Mouse (Mus musculus) frontal cortex, postnatal 25 days (tissue): ENCODE results near the gene Bicc1.
"Not testable (repeated sequence)": the region's sequence is repeated elsewhere in the genome, so short reads cannot be mapped to it uniquely, and the experiment has no call there.

ENCODE experiments used
- DNase-seq, 2 experiments: peaks; one replicate each; pipeline ENCODE4 v3.0.0; 2022; ENCODE audit warnings: low spot score in 2 of 2

The Bicc1 gene

DNA sequence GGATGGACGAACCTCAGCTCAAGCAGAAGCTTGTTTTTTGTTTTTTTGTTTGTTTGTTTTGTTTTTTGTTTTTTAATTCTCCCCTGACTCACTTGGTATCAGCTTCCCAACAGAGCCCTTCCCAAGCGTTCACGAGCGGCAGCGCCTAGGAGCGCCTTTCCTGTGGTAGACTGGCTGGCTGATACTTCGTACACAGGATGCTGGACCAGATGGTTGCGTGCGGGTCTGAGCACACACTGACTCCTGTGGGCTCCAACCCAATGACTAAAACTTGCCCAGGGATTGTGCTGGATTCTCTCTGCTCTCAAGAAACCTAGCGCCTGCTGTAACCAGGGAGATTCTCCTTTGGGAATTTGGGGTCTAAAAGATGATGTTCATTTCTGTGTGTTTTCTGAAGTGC lies 211.2 kb downstream of the Bicc1 start:
- no peak for DNase-seq

DNA sequence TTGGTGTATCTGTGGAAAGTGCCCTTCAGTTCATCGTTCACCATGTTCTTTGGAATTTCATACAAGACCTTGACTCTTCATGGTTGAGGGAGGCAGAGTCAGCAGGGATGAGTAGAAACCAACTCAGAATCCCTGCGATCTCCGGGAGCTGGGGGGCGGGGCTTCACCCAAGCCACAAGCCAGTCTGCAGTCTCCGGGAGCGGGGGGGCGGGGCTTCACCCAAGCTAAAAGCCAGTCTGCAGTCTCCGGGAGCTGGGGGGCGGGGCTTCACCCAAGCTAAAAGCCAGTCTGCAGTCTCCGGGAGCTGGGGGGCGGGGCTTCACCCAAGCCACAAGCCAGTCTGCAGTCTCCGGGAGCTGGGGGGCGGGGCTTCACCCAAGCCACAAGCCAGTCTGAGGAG lies 213.4 kb downstream of the Bicc1 start:
- DNase-seq, result not testable (repeated sequence)

GRCm38 (mm10) chr10:70945076-70945475 lies 214.4 kb downstream of the Bicc1 start:
- DNase-seq, result no peak

DNA sequence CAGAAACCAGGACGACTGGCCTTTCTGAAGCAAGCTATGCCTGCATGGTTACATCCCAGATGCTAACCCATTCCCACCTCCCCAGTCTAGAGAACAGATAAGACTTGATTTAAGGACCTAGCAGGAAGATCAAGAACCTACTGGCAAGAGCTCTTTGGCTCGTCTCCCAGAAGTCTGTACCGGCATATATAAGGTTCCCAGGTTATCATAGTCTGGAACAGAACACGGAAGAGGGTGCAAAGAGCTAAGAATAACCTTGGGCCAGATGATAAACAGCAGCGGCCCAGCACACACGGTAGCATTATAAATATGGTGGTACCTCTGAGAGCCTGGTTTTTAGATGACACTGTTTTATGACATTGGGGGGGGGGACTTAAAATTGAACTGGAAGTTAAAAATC lies 217.9 kb downstream of the Bicc1 start:
- DNase-seq, result no peak

DNA sequence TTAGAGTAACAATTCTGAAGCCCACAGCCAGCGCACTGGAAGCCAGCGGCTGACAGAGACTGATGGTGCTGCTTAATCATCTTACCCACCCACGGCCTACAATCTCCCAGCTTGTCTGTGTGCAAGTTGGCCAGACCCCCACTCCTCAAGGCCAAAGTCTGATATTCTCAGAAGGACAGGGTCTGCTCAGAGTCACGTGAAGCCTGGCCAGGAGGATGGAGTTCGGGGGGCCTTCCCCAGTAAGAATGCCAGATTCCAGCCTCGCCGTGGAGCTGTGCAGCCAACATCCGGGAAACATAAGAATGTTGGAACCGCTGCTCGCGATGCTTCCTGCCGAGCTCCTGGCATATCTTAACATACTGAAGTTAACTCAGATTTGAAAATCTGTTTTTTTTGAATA lies 219.7 kb downstream of the Bicc1 start:
- DNase-seq, result no peak

GRCm38 (mm10) chr10:70937450-70937849 lies 222.1 kb downstream of the Bicc1 start:
- no peak for DNase-seq

DNA sequence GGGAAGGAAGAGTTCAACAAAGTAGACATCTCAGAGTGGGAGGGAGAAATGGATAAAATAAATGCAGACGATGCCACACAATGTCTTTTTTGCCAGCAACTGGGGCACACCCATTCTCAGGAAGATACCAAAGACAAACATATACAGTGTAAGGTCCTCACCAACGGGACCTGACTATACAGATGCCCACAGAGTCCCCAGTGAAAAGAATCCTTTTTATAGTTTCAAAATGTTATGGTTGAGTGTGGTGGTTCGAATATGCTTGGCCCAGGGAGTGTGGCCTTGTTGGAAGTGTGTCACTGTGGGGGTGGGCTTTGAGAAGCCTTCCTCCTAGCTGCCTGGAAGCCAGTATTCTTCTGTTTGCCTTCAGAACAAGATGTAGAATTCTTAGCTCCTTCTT lies 223.5 kb downstream of the Bicc1 start:
- DNase-seq, result no peak

DNA sequence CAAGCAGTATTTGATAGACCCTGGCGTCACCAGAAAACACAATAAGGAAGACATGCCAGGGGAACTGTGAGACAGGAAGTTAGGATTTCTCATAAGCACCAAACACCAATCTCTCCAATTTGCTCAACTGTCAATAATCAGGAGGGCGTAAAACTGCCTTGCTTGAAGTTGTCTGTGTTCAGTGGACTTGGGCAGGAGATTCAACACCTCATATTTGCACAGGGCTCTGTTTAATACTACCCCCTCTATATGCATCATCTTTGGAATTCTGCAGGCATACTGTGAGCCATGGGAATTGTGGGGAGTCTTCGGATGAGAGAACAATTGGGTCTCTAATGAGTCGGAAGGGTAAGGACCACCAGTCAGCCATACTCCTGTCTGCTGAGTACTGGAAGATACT lies 233.4 kb downstream of the Bicc1 start:
- DNase-seq, result no peak

- no peak for DNase-seq
Observed at GRCm38 (mm10) chr10:70924348-70924747, 235.2 kb downstream of the Bicc1 start.

DNA sequence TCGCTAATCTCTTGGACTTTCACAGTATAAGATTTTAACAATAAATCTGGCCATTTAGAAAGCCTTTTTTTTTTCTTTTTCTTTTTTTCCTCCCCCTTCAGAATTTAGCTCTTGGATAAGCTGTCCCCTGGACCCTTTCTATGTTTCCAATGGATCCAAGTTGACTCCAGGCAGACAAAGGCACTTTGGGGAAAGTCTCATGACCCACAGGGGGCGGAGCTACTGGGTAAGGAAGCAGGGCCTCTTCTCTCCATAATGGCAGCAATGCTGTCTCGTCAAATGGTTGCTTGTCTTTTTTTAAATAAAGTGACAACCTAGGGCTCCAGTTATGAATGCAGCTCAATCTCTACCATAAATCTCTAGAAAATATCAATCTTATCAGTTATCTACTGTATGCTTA lies 235.6 kb downstream of the Bicc1 start:
- no peak for DNase-seq

GRCm38 (mm10) chr10:70921481-70921880 lies 238.0 kb downstream of the Bicc1 start:
- DNase-seq, result no peak

- no peak for DNase-seq
Observed at GRCm38 (mm10) chr10:70919851-70920250, 239.6 kb downstream of the Bicc1 start.

- no peak for DNase-seq
Observed at GRCm38 (mm10) chr10:70919031-70919663, 240.4 kb downstream of the Bicc1 start.

GRCm38 (mm10) chr10:70916697-70917096 lies 242.8 kb downstream of the Bicc1 start:
- no peak for DNase-seq

DNA sequence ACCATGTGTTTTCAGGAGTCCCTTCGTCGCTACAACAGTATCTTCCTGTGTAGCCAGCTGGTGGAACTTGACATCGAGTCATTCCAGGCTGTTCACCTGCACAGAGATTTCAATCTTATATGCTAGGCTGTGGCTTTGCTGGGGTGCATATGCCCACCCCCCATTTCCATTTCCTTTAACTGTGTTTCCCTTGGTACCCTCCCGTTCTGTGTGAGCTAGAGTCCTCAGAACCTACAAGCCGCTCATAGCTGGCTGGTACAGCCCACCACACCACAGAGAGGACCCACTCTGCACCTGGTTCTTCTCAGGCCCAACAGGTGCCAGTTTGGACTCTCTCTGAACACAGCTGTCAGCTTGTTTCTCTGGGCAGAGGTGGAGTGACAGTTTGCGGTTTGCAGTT lies 244.4 kb downstream of the Bicc1 start:
- DNase-seq, result no peak

GRCm38 (mm10) chr10:70903936-70904335 lies 255.6 kb downstream of the Bicc1 start:
- no peak for DNase-seq

- no peak for DNase-seq
Observed at GRCm38 (mm10) chr10:70902751-70903485, 256.6 kb downstream of the Bicc1 start.

GRCm38 (mm10) chr10:70901193-70901875 lies 258.2 kb downstream of the Bicc1 start:
- DNase-seq, result no peak

DNA sequence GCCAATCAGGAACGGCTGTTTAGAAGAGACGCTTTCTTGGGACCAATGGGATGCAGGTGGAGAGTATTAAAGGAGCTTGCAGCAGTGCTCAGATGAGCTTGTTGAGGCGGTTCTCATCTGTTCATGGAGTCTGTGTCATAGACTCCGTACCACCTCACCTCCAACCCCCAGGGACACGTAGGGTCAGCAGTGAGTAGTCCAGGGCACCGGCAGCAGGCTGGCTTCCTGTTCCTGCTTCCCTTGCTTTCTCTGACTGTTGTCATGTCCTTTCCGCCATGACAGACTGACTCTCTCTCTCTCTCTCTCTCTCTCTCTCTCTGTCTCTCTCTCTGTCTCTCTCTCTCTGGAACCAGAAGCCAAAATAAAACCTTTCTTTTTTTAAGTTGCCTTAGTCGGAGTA lies 263.6 kb downstream of the Bicc1 start:
- DNase-seq, result no peak

DNA sequence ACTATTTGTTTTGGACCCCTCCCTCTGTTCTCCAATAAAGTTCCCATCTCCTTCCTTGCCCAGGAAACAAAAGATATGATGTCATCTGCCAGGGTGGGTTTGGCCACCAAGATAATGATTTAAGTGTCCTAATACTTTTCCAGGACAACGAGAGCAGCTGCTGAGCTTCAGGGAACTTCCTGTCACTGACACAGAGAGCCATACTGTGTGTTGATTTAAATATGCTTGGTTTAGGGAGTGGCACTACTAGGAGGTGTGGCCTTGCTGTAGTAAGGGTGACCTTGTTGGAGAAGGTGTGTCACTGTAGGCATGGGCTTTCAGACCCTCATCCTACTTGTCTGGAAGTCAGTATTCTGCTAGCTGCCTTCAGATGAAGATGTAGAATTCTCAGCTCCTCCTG lies 281.5 kb downstream of the Bicc1 start:
- no peak for DNase-seq

DNA sequence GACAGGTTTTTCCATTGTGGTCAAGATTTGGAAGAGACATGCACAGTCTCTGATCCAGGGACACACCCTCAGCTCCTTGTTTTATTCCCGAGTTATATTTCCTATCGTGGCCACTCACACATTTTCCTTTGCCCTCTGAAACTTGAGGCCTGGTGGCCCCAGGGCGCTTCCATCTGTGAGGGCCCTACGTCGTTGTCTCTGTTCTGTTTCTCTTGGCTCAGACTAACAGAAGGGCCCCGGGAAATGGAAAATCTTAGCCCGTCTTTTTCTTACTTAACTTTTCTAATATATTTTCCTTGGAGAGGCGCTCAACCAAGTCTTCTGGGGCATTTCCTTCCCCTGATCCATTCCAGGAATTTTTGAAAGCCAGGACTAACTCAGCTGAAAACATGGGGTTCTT lies 281.9 kb downstream of the Bicc1 start:
- DNase-seq, result no peak

- DNase-seq, result no peak
Observed at GRCm38 (mm10) chr10:70876522-70876921, 283.0 kb downstream of the Bicc1 start.

GRCm38 (mm10) chr10:70876119-70876518 lies 283.4 kb downstream of the Bicc1 start:
- DNase-seq, result no peak
